Mouse (Mus musculus): Measurements from ENCODE around the gene Ank2. TPM values are rescaled to one million over a fixed set of nuclear protein-coding genes. Genes with fewer than 3 reads are reported as not detected.

Ank2 gene
- polyA plus RNA-seq, 1 experiment from 2014 or later, result 37.3 TPM

GRCm38 (mm10) chr3:127520300-127520699, 21.1 kb upstream of the Ank2 start:
- Histone ChIP-seq H3K27me3 (no peaks in the 10 kb centered on the region), H3K27ac (peak overlapping the region; percentile 80), H3K9ac (no peak overlapping the region), H3K4me3 (no peak overlapping the region), H3K4me1 (replicated peaks) (peaks cover 15% of the 10 kb centered on the region; the same call in 1 of the 2 replicates), H3K36me3 (no peaks in the 10 kb centered on the region), H3K9me3 (replicated peaks) (no peaks in the 10 kb centered on the region), H3K4me2 (no peak overlapping the region)
- no peak; the same call in 1 of the 2 replicates for ATAC-seq (replicated peaks; ENCODE audit: insufficient number of reproducible peaks, insufficient read depth, low FRiP score, low read depth)
- 62% methylated on average over 6 of the region's 6 CpGs for WGBS

GRCm38 (mm10) chr3:127515251-127515650, 16.1 kb upstream of the Ank2 start:
- H3K9me3 ChIP-seq (replicated peaks), result no peaks in the 10 kb centered on the region
- ATAC-seq (replicated peaks; ENCODE audit: insufficient number of reproducible peaks, insufficient read depth, low FRiP score, low read depth), result no peak
- H3K36me3 ChIP-seq, result no peaks in the 10 kb centered on the region
- H3K4me2 ChIP-seq, result no peak overlapping the region
- WGBS, result 85% methylated on average over 1 of the region's 1 CpGs
- H3K27ac ChIP-seq, result no peak overlapping the region
- no peak overlapping the region for H3K4me3 ChIP-seq
- H3K4me1 ChIP-seq (replicated peaks), result peaks cover 3% of the 10 kb centered on the region; the same call in 1 of the 2 replicates
- H3K9ac ChIP-seq, result no peak overlapping the region
- no peaks in the 10 kb centered on the region for H3K27me3 ChIP-seq

GRCm38 (mm10) chr3:127513699-127514098, 14.5 kb upstream of the Ank2 start:
- Histone ChIP-seq H3K27ac (no peak overlapping the region), H3K4me3 (no peak overlapping the region), H3K27me3 (no peaks in the 10 kb centered on the region), H3K36me3 (no peaks in the 10 kb centered on the region), H3K4me1 (replicated peaks) (no peaks in the 10 kb centered on the region), H3K9me3 (replicated peaks) (no peaks in the 10 kb centered on the region), H3K4me2 (no peak overlapping the region), H3K9ac (no peak overlapping the region)
- ATAC-seq (replicated peaks; ENCODE audit: insufficient number of reproducible peaks, insufficient read depth, low FRiP score, low read depth), result no peak
- WGBS, result 74% methylated on average over 2 of the region's 2 CpGs

GRCm38 (mm10) chr3:127512794-127513335, 13.7 kb upstream of the Ank2 start:
- Histone ChIP-seq H3K4me2 (no peak overlapping the region), H3K4me3 (no peak overlapping the region), H3K9ac (no peak overlapping the region), H3K4me1 (replicated peaks) (no peaks in the 10 kb centered on the region), H3K9me3 (replicated peaks) (no peaks in the 10 kb centered on the region), H3K27me3 (no peaks in the 10 kb centered on the region), H3K27ac (no peak overlapping the region), H3K36me3 (no peaks in the 10 kb centered on the region)
- 72% methylated on average over 15 of the region's 15 CpGs for WGBS
- ATAC-seq (replicated peaks; ENCODE audit: insufficient number of reproducible peaks, insufficient read depth, low FRiP score, low read depth), result no peak

- Histone ChIP-seq H3K27ac (no peak overlapping the region), H3K36me3 (no peaks in the 10 kb centered on the region), H3K9ac (no peak overlapping the region), H3K4me2 (no peak overlapping the region), H3K4me3 (no peak overlapping the region), H3K4me1 (replicated peaks) (no peaks in the 10 kb centered on the region), H3K27me3 (no peaks in the 10 kb centered on the region), H3K9me3 (replicated peaks) (no peaks in the 10 kb centered on the region)
- 68% methylated on average over 12 of the region's 12 CpGs for WGBS
- no peak for ATAC-seq (replicated peaks; ENCODE audit: insufficient number of reproducible peaks, insufficient read depth, low FRiP score, low read depth)
Measured at GRCm38 (mm10) chr3:127511786-127512746, 12.9 kb upstream of the Ank2 start.

GRCm38 (mm10) chr3:127507878-127508783, 9.0 kb upstream of the Ank2 start:
- no peak for ATAC-seq (replicated peaks; ENCODE audit: insufficient number of reproducible peaks, insufficient read depth, low FRiP score, low read depth)
- Histone ChIP-seq H3K9me3 (replicated peaks) (no peaks in the 10 kb centered on the region), H3K27ac (no peak overlapping the region), H3K4me2 (no peak overlapping the region), H3K4me1 (replicated peaks) (no peaks in the 10 kb centered on the region), H3K9ac (no peak overlapping the region), H3K36me3 (no peaks in the 10 kb centered on the region), H3K27me3 (no peaks in the 10 kb centered on the region), H3K4me3 (no peak overlapping the region)
- 61% methylated on average over 15 of the region's 15 CpGs for WGBS

- Histone ChIP-seq H3K9me3 (replicated peaks) (no peaks in the 10 kb centered on the region), H3K27ac (peak overlapping the region; percentile 79), H3K27me3 (peaks cover 11% of the 10 kb centered on the region; the same call in 1 of the 2 replicates), H3K4me2 (peak overlapping the region; percentile 99), H3K36me3 (no peaks in the 10 kb centered on the region), H3K4me3 (peak overlapping the region; percentile 68), H3K4me1 (replicated peaks) (peaks cover 9% of the 10 kb centered on the region), H3K9ac (peak overlapping the region; percentile 74)
- peak; percentile 87 for ATAC-seq (replicated peaks; ENCODE audit: insufficient number of reproducible peaks, insufficient read depth, low FRiP score, low read depth)
- WGBS, result under 1% methylated on average over 23 of the region's 23 CpGs
Measured at GRCm38 (mm10) chr3:127498197-127498741, 881 bp downstream of the Ank2 start.

- Histone ChIP-seq H3K9me3 (replicated peaks) (no peaks in the 10 kb centered on the region), H3K27me3 (no peaks in the 10 kb centered on the region), H3K27ac (no peak overlapping the region), H3K9ac (no peak overlapping the region), H3K4me2 (no peak overlapping the region), H3K4me1 (replicated peaks) (no peaks in the 10 kb centered on the region; the same call in 1 of the 2 replicates), H3K4me3 (no peak overlapping the region), H3K36me3 (no peaks in the 10 kb centered on the region)
- WGBS, result 87% methylated on average over 3 of the region's 3 CpGs
- ATAC-seq (replicated peaks; ENCODE audit: insufficient number of reproducible peaks, insufficient read depth, low FRiP score, low read depth), result no peak
Measured at GRCm38 (mm10) chr3:127492663-127493062, 6.5 kb downstream of the Ank2 start.

- Histone ChIP-seq H3K27me3 (no peaks in the 10 kb centered on the region), H3K9me3 (replicated peaks) (no peaks in the 10 kb centered on the region), H3K4me1 (replicated peaks) (no peaks in the 10 kb centered on the region; the same call in 1 of the 2 replicates), H3K27ac (no peak overlapping the region), H3K4me3 (no peak overlapping the region), H3K36me3 (no peaks in the 10 kb centered on the region), H3K4me2 (no peak overlapping the region), H3K9ac (no peak overlapping the region)
- WGBS, result 83% methylated on average over 7 of the region's 7 CpGs
- ATAC-seq (replicated peaks; ENCODE audit: insufficient number of reproducible peaks, insufficient read depth, low FRiP score, low read depth), result no peak
Measured at GRCm38 (mm10) chr3:127487302-127487701, 11.8 kb downstream of the Ank2 start.

GRCm38 (mm10) chr3:127485174-127485573, 14.0 kb downstream of the Ank2 start:
- WGBS, result 76% methylated on average over 10 of the region's 10 CpGs
- ATAC-seq (replicated peaks; ENCODE audit: insufficient number of reproducible peaks, insufficient read depth, low FRiP score, low read depth), result no peak
- H3K9me3 ChIP-seq (replicated peaks), result no peaks in the 10 kb centered on the region

More at GRCm38 (mm10) chr3:127485174-127485573, 14.0 kb downstream of the Ank2 start:
- H3K4me1 ChIP-seq (replicated peaks), result no peaks in the 10 kb centered on the region; the same call in 1 of the 2 replicates
- no peak overlapping the region for H3K27ac ChIP-seq
- H3K4me3 ChIP-seq, result no peak overlapping the region
- H3K36me3 ChIP-seq, result no peaks in the 10 kb centered on the region
- H3K27me3 ChIP-seq, result no peaks in the 10 kb centered on the region
- H3K9ac ChIP-seq, result no peak overlapping the region
- no peak overlapping the region for H3K4me2 ChIP-seq

Data from heart, embryonic 15.5 days (tissue).